8 mouse cellular contexts compared by ENCODE assay signal in the genomic region with DNA sequence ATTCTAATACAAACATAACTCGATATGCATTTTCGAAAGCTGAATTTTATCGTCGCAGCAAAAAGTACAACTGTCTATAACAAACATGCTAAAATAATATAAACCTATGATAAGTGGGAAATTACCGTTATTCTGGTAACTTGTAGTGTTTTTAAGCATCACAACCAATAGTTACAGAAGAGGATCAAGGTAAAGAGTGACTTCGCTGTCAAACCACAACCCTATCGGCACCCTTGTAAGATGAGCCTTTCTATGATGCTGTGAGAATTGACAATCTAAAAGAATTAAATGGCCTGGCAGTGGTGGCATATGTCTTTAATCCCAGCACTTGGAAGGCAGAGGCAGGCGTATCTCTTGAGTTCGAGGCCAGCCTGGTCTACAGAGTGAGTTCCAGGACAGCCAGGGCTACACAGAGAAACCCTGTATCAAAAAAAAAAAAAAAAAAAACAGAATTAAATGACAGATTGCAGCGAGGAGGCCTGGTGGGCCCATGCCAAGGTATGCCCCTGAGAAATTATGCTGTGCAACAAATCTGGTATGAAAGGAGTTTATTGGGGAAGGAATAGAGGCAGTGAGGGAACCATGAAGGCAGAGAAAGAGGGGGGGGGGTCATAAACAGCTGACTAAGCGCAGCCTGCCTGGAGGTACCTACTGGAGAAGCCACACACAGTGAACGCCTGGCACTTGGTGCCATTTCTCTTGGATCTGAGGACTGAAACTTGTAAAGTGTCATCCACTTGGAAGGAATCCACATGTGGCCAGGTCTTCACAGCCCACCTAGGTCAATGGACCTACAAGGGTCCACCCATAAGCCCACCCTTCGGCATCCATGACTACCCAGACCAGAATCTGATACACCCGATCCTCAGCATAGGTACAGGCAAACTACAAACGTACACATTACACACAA. TPM values are rescaled to one million over a fixed set of nuclear protein-coding genes. Genes with fewer than 3 reads are reported as not detected.
DNase-seq lines count a peak whose midpoint lies in the region; ATAC-seq and TF ChIP-seq lines count a peak whose summit lies in the region.

No protein-coding gene starts in this region.

- WGBS in heart, embryonic 12.5 days: 65% methylated on average over 15 of the region's 15 CpGs
- WGBS in heart, embryonic 14.5 days: 67% methylated on average over 15 of the region's 15 CpGs
- 55% methylated on average over 15 of the region's 15 CpGs for WGBS in liver, embryonic 14.5 days (ENCODE audit: insufficient replicate concordance)

- H3K9me3 ChIP-seq in heart, embryonic 12.5 days (replicated peaks): no peaks in the 10 kb centered on the region
- H3K9me3 ChIP-seq in MEL (replicated peaks; ENCODE audit: insufficient read depth, low read length): no peaks in the 10 kb centered on the region
- no peaks in the 10 kb centered on the region for H3K9me3 ChIP-seq in heart, embryonic 14.5 days (ENCODE audit: control insufficient read depth, low read length)
- no peaks in the 10 kb centered on the region for H3K9me3 ChIP-seq in liver, embryonic 14.5 days (ENCODE audit: control insufficient read depth, low read length)

- H3K9ac ChIP-seq in heart, embryonic 12.5 days: peak overlapping the region; percentile 93; the same call in 1 of the 2 replicates
- peak overlapping the region; percentile 60 for H3K9ac ChIP-seq in MEL (ENCODE audit: control insufficient read depth, low read depth, low read length, poor library complexity, severe bottlenecking)
- peak overlapping the region; percentile 47 for H3K9ac ChIP-seq in heart, embryonic 14.5 days (ENCODE audit: low read length)
- H3K9ac ChIP-seq in liver, embryonic 14.5 days (replicated peaks): peak overlapping the region; percentile 25

- no peak for TF ChIP-seq POLR2A in MEL (IDR thresholded peaks at IDR 0.05; ENCODE audit: control insufficient read depth in 1 of 2, insufficient read depth in 1 of 2, low read depth in 1 of 2, low read length in 2 of 2, poor library complexity in 1 of 2)

- DNase-seq in heart, adult 9 months (ENCODE audit: low spot score in 2 of 2): no peak
- DNase-seq in MEL (ENCODE audit: low read depth, low spot score) (peak; percentile 68), MN1 (ENCODE audit: low spot score) (no peak)
- DNase-seq in liver, embryonic 14.5 days (ENCODE audit: low read depth in 3 of 3, low spot score in 3 of 3): no peak
- DNase-seq in retina, postnatal 1 day: no peak
- no peak for DNase-seq in thymus, postnatal 10 days (ENCODE audit: low spot score in 2 of 2)

- peak overlapping the region; percentile 84 for H3K4me2 ChIP-seq in heart, embryonic 12.5 days
- peak overlapping the region; percentile 88 for H3K4me2 ChIP-seq in heart, embryonic 14.5 days (ENCODE audit: low read length)
- H3K4me2 ChIP-seq in liver, embryonic 14.5 days (ENCODE audit: low read depth): peak overlapping the region; percentile 99

- peak overlapping the region; percentile 64; the same call in 1 of the 2 replicates for H3K4me3 ChIP-seq in heart, embryonic 12.5 days
- peak overlapping the region; percentile 69 to 87 for H3K4me3 ChIP-seq in MEL (ENCODE audit: control insufficient read depth in 1 of 2, insufficient read depth in 1 of 2, low read depth in 2 of 2, low read length in 2 of 2)
- H3K4me3 ChIP-seq in heart, embryonic 14.5 days (ENCODE audit: control insufficient read depth in 1 of 2, insufficient read depth in 1 of 2, low read depth in 1 of 2, low read length in 2 of 2): peak overlapping the region; percentile 21 to 69; a peak in 3 of 4 replicates
- peak overlapping the region; percentile 60 to 86 for H3K4me3 ChIP-seq in liver, embryonic 14.5 days (ENCODE audit: insufficient read depth in 1 of 2, low read depth in 2 of 2, low read length in 2 of 2)

- H3K27me3 ChIP-seq in heart, embryonic 12.5 days (replicated peaks): no peaks in the 10 kb centered on the region
- no peaks in the 10 kb centered on the region for H3K27me3 ChIP-seq in MEL (ENCODE audit: control insufficient read depth in 1 of 2, insufficient read depth in 2 of 2, low read length in 2 of 2)
- no peaks in the 10 kb centered on the region for H3K27me3 ChIP-seq in heart, embryonic 14.5 days (ENCODE audit: control insufficient read depth, insufficient read depth, low read length)
- no peaks in the 10 kb centered on the region for H3K27me3 ChIP-seq in liver, embryonic 14.5 days (ENCODE audit: control insufficient read depth, insufficient read depth, low read length)

- ATAC-seq in heart, embryonic 12.5 days (ENCODE audit: insufficient number of reproducible peaks, low FRiP score): no peak
- ATAC-seq in heart, embryonic 14.5 days (ENCODE audit: insufficient number of reproducible peaks, insufficient read depth, low FRiP score, low read depth): no peak
- no peak for ATAC-seq in liver, embryonic 14.5 days (ENCODE audit: insufficient read depth)

- no peak for TF ChIP-seq RAD21 in MEL (IDR thresholded peaks at IDR 0.05; ENCODE audit: low read depth, low read length)

- no peak; a peak in 1 of 4 replicates for TF ChIP-seq EP300 in MEL (IDR thresholded peaks at IDR 0.05; ENCODE audit: low read depth in 1 of 2, low read length in 2 of 2)
- no peak for TF ChIP-seq EP300 in liver, embryonic 14.5 days (IDR thresholded peaks at IDR 0.05; ENCODE audit: low read depth)

- peaks cover 63% of the 10 kb centered on the region for H3K4me1 ChIP-seq in heart, embryonic 12.5 days (replicated peaks)
- H3K4me1 ChIP-seq in MEL (ENCODE audit: control insufficient read depth in 1 of 2, insufficient read depth in 2 of 2, low read length in 2 of 2): peaks cover 3 to 42% of the 10 kb centered on the region in 2 experiments
- H3K4me1 ChIP-seq in heart, embryonic 14.5 days (ENCODE audit: control insufficient read depth in 2 of 2, insufficient read depth in 2 of 2, low read length in 2 of 2): peaks cover 30 to 49% of the 10 kb centered on the region in 2 experiments
- H3K4me1 ChIP-seq in liver, embryonic 14.5 days (replicated peaks; ENCODE audit: control insufficient read depth in 2 of 2, insufficient read depth in 2 of 2, low read length in 1 of 2): peaks cover 46 to 54% of the 10 kb centered on the region in 2 experiments

- peak overlapping the region; percentile 83 for H3K27ac ChIP-seq in heart, embryonic 12.5 days (ENCODE audit: poor library complexity, severe bottlenecking)
- peak overlapping the region; percentile 58 for H3K27ac ChIP-seq in MEL (ENCODE audit: control insufficient read depth, low read depth, low read length)
- H3K27ac ChIP-seq in heart, embryonic 14.5 days (replicated peaks in 1 of 2; ENCODE audit: control insufficient read depth in 1 of 2, insufficient read depth in 1 of 2, low read depth in 2 of 2, low read length in 2 of 2): peak overlapping the region; percentile 83 to 84
- peak overlapping the region; percentile 32; the same call in 1 of the 2 replicates for H3K27ac ChIP-seq in liver, embryonic 14.5 days

- no peak for TF ChIP-seq CTCF in MEL (IDR thresholded peaks at IDR 0.05 in 2 of 3, conservative IDR thresholded peaks at IDR 0.05 in 1 of 3; ENCODE audit: control insufficient read depth in 1 of 3, insufficient read depth in 1 of 3, low read depth in 2 of 3, low read length in 3 of 3, poor library complexity in 1 of 3, severe bottlenecking in 1 of 3)
- no peak for TF ChIP-seq CTCF in liver, embryonic 14.5 days (IDR thresholded peaks at IDR 0.05; ENCODE audit: low read depth)

- peaks cover 29% of the 10 kb centered on the region for H3K79me2 ChIP-seq in MEL (ENCODE audit: control insufficient read depth, insufficient read depth, low read length, poor library complexity)

- H3K36me3 ChIP-seq in heart, embryonic 12.5 days: peaks cover 15% of the 10 kb centered on the region
- H3K36me3 ChIP-seq in MEL (ENCODE audit: control insufficient read depth in 1 of 2, insufficient read depth in 2 of 2, low read length in 2 of 2): peaks cover 0 to 10% of the 10 kb centered on the region in 2 experiments; a peak in 3 of 4 replicates
- H3K36me3 ChIP-seq in heart, embryonic 14.5 days (ENCODE audit: control insufficient read depth, insufficient read depth, low read length): peaks cover 9% of the 10 kb centered on the region
- no peaks in the 10 kb centered on the region; the same call in 1 of the 2 replicates for H3K36me3 ChIP-seq in liver, embryonic 14.5 days (replicated peaks; ENCODE audit: control insufficient read depth, insufficient read depth, low read depth)

TF ChIP-seq in MEL, 35 proteins besides CTCF, POLR2A, EP300 and RAD21 (continues in another document):
- TF ChIP-seq TCF12 (IDR thresholded peaks at IDR 0.05; ENCODE audit: low read depth, low read length) (no peak), E2F4 (IDR thresholded peaks at IDR 0.05; ENCODE audit: borderline replicate concordance, low read depth, low read length) (0 out of 2 replicates have a peak, but pooled peaks have one; percentile 17), ZNF384 (IDR thresholded peaks at IDR 0.05; ENCODE audit: low read depth, low read length) (peak; percentile 76)

RNA-seq across cellular contexts. Expression of a gene that starts 0.8 kb away (rescaled TPM):
- polyA plus RNA-seq in heart, embryonic 12.5 days (2016; fragmentation: Nextera tagmentation; extraction: Ambion mirVana): 62.6 and 68.6 TPM in 2 replicates
- 78.8 and 122 TPM in 2 replicates for total RNA-seq in MEL (2012; rRNA removed)
- 10 to 100 TPM in 1 of 2 experiments, not detected in 1; 87.8 TPM for polyA plus RNA-seq in MEL (2012; ENCODE audit: insufficient read depth in 1 of 2, insufficient read length in 2 of 2, low read depth in 1 of 2, low replicate concordance in 2 of 2, missing spikeins in 1 of 2)
- 98.2 and 107 TPM in 2 replicates for polyA plus RNA-seq in heart, embryonic 14.5 days (2014; fragmentation: Nextera tagmentation; extraction: Ambion mirVana)
- 21.4 and 26.7 TPM in 2 replicates for polyA plus RNA-seq in liver, embryonic 14.5 days (2012; rRNA removed)
- polyA plus RNA-seq in liver, embryonic 14.5 days (2014; fragmentation: Nextera tagmentation; extraction: Ambion mirVana): 72.8 and 81.7 TPM in 2 replicates

RNA-seq across cellular contexts. Expression of a gene that starts 1.3 kb away (rescaled TPM):
- 343 and 346 TPM in 2 replicates for polyA plus RNA-seq in heart, embryonic 12.5 days (2016; fragmentation: Nextera tagmentation; extraction: Ambion mirVana)
- total RNA-seq in MEL (2012; rRNA removed): 168 and 172 TPM in 2 replicates
- 100 to 1,000 TPM; 291 to 349 TPM for polyA plus RNA-seq in MEL (2012; ENCODE audit: insufficient read depth in 1 of 2, insufficient read length in 2 of 2, low read depth in 1 of 2, low replicate concordance in 2 of 2, missing spikeins in 1 of 2)
- 329 and 341 TPM in 2 replicates for polyA plus RNA-seq in heart, embryonic 14.5 days (2014; fragmentation: Nextera tagmentation; extraction: Ambion mirVana)
- 146 and 164 TPM in 2 replicates for polyA plus RNA-seq in liver, embryonic 14.5 days (2012; rRNA removed)
- 161 and 173 TPM in 2 replicates for polyA plus RNA-seq in liver, embryonic 14.5 days (2014; fragmentation: Nextera tagmentation; extraction: Ambion mirVana)

RNA-seq across cellular contexts. Expression of a gene that starts 38.9 kb away (rescaled TPM):
- 48.3 and 56.7 TPM in 2 replicates for polyA plus RNA-seq in heart, embryonic 12.5 days (2016; fragmentation: Nextera tagmentation; extraction: Ambion mirVana)
- 0.15 TPM in 1 of 2 replicates, not detected in the other for total RNA-seq in MEL (2012; rRNA removed)
- polyA plus RNA-seq in MEL (2012; ENCODE audit: insufficient read depth in 1 of 2, insufficient read length in 2 of 2, low read depth in 1 of 2, low replicate concordance in 2 of 2, missing spikeins in 1 of 2): under 1 TPM in 1 of 2 experiments, not detected in 1; 0.40 TPM
- 56.0 and 66.8 TPM in 2 replicates for polyA plus RNA-seq in heart, embryonic 14.5 days (2014; fragmentation: Nextera tagmentation; extraction: Ambion mirVana)
- polyA plus RNA-seq in liver, embryonic 14.5 days (2012; rRNA removed): 18.9 and 19.9 TPM in 2 replicates
- 19.3 and 20.7 TPM in 2 replicates for polyA plus RNA-seq in liver, embryonic 14.5 days (2014; fragmentation: Nextera tagmentation; extraction: Ambion mirVana)

Comparison
In these comparisons a context has a peak if more than half of its experiments do, and no peak if none do; other contexts are left out.
1. H3K27ac ChIP-seq: peak in every context shown above with its lines; median percentile 84 in heart, embryonic 14.5 days; 83 in heart, embryonic 12.5 days; 58 in MEL; 32 in liver, embryonic 14.5 days.
2. H3K9ac ChIP-seq: peak in every context shown above with its lines; median percentile 93 in heart, embryonic 12.5 days; 60 in MEL; 47 in heart, embryonic 14.5 days; 25 in liver, embryonic 14.5 days.
3. RNA of a gene that starts 38.9 kb away (polyA plus RNA-seq): 56.0 to 66.8 TPM in heart, embryonic 14.5 days, 48.3 to 56.7 TPM in heart, embryonic 12.5 days and 18.9 to 20.7 TPM in liver, embryonic 14.5 days; 0.40 TPM in MEL; every median in the first group is over 10 times any median in the second.
4. Peak in every context shown above with its lines, with median percentiles within 50 percentile points of each other: H3K4me2 ChIP-seq and H3K4me3 ChIP-seq.